Mouse (Mus musculus) retina, postnatal 7 days (tissue): Measurements from ENCODE around the gene Atg4b.
"Not testable (repeated sequence)": the region's sequence is repeated elsewhere in the genome, so short reads cannot be mapped to it uniquely, and the experiment has no call there.

Experiments
- DNase-seq: peaks from one replicate; pipeline ENCODE4 v3.0.0-alpha.2; 2012; ENCODE audit warnings: low read depth, low spot score

The Atg4b gene

DNA sequence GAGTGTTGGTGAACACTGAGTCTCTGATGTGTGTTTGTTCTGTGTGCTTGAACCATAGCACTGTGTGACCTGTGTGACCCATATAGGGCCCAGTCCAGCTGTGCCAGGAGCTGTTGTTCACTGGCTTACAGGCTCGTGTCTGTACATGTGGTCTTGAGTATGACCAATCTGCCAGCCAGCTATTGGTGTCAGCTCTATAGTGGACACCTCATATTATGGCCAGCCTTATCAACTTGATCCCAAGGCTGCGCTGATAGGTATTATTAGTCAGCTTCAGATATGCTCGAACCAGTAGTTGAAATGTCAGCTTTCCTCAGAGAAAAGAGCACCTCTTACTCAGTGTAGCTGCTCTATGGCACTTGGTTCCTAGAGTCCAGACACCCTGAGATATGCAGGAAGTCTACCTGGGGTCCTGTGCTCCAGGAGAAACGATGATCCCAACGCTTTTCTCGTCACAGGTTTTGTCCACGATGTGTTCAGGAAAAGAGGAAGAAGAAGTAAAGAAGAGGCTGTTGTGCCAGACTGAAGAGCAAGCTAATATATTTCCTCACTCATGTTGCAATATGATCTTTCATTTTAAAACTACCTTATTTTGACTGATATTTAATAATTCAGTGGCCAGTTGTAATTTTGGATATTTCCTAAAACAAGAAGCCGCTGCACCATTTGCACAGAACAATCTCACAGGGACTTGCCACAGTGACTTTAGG, 66.7 kb downstream of the Atg4b start:
- DNase-seq, result no peak

DNA sequence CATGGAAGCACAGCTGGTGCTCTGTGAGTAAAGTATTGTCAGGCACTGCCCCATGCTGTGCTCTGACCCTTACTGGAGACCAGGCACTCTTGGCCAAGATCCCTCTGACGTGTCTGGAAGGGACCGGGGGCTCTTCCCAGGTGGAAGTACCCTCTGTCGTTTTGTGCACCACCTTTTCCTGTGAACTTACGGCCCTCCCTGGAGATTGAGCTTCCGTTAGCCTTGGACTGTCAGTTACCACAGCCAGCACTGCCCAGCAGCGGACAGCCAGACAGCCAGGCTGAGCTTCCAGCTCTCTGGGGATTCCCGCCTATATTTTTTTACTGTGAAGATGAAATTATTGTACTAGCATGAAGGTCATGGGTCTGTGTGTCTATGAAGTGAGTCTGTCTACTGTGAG, 67.4 kb downstream of the Atg4b start:
- DNase-seq, result no peak

DNA sequence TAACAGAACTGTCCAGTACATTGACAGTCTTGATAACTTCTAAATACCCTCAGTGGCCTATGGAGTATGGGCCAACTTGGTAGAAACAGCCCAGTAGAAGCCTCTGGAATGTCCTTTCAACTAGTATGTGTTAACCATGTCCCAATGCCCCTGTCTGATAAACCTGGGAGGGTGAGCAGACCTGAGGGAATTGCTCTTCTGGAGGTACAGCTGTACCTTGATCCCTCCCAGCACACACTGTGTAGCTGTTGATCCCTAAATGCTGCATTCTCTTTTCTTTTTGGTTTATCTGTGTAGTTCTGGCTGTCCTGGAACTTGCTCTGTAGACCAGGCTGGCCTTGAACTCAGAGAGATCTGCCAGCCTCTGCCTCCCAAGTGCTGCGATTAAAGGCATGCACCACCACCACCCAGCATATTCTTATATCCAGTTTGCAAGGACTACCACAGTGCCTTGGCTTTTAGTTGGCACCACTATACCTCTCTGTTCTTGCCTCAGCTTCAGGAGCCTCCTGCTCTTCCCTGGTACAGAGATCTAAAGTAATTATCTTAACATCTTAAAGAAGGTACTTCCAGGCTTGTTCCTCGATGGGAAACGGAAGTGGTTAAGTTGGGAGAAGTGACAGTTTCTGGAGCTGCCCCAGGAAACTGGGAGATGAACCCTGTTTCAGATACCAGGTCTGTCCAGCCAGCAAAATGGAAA, 72.6 kb downstream of the Atg4b start:
- DNase-seq, result no peak

DNA sequence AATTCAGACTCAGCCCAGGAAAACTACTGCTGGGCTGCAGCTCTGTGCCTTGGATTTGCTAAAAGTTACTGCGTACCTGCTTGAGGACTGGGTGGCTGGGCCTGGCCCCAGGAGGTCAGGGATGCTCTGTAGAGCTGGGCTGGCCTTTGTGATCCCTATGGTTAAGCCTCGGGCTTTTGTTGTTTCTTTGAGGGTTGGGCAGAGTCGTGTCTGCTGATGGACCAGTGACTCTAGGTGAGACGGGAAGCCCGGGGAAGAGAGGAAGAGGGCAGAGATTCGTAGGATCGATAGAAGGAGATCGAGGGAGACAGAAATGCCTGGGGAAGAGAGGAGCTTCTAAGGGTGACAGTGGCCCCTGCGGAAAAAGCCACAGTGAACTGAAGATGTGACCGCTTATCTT, 73.3 kb downstream of the Atg4b start, which contains the start of gene D2hgdh:
Gene D2hgdh, plus strand, starts transcription at position 301 of the 400 bp plus-strand sequence.
- no peak for DNase-seq

DNA sequence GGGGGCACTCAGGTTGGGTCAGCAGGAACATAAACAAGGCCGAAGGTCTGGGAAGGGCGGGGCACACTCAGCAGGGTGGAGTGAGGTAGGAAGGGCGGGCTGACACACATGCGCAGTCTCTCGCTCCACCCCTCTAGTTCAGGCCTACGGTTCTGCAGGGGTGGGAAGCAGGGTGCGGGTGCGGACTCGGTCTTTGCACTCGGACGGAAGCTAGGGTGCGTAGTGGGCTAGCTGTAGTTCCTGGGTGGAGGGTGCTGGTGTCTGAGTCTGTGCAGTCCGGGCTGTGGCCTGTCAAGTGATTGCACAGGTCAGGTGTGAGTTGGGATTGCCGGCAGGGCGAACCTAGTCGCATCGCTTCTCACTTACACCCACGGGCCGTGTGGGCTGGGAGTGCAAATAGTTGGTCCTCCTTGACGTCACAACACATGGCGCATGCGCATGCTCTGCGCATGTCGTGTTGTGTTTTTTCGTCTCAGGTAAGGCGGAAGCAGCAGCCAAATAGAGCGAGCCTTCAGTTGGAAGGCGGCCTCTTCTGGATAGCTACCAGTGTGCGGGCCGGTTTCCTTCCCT, 73.9 kb downstream of the Atg4b start:
- peak; percentile 90 for DNase-seq

DNA sequence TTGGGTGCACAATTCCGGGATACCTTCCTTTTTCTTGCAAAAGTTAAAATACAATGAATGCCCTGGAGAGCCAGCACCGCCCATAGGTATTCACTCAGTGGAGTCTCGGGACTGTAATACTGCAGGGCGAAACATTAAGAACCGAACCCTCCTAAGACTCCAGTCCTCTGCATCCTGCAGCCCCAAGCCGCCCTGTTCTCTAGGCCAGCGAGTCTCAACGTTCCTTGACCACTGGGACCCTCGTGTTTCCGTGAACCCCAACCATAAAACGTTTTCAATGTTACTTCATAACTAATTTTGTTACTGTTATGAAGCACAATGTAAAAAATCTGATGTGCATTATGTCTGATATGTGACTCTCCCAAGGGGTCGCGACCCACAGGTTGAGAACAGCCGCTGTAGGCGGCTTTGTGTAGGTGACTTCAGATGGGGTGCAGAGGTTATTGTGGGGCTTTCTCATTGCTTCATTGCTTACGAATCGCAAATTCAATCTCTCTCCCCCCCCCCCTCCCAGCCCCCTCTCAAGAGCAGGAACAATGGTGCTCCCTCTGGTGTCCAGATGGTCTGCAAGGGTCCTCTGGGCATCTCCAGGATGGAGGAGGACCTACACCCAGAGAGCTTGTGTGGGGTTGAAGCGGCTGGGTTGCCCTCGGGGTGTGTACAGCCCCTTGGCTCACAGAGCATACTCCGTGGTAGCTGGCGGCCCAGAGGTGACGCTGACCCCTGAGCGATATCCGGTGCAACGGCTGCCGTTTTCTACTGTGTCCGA, 74.7 kb downstream of the Atg4b start:
- no peak for DNase-seq

DNA sequence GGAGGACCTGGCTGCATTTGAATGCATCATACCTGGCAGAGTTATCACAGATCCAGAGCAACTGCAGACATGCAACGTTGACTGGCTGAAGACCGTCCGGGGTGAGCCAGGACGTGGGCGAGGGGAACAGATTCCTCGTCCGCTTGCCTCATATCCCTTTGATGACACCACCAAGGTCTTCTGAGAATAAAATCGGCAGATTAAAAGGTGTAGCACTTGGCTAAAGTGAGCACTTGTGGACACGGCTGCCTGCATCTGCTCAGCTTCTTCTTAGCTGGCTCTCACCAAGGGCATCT, 75.2 kb downstream of the Atg4b start:
- DNase-seq, result no peak

DNA sequence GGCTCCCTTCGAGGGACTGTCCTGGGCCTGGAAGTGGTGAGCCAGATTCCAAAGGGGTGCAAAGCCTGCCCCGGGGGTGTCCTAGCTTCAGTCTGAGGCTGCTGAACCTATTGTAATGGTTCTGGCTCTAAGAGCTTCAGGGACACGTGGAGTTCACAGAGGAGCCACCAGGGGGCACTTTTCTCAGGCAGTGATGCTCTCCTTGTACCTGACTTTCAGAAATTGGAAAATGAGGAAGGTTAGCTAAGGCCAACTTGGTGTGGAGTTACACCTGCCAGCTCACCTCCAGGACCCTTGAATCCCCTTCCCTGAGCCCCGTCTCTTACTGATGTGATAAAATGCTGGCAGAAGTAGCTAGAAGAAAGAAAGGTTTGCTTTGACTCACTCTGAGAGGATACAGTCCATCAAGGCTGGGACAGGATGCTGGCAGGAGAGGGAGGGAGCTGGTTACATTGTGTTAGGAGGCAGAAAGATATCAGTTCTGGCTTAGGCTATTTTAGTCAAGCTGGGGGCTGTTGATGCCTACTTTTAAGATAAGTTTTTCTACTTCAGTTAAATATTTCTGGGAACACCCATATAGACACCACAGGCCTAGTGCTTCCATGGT, 81.6 kb downstream of the Atg4b start:
- DNase-seq, result not testable (repeated sequence)

DNA sequence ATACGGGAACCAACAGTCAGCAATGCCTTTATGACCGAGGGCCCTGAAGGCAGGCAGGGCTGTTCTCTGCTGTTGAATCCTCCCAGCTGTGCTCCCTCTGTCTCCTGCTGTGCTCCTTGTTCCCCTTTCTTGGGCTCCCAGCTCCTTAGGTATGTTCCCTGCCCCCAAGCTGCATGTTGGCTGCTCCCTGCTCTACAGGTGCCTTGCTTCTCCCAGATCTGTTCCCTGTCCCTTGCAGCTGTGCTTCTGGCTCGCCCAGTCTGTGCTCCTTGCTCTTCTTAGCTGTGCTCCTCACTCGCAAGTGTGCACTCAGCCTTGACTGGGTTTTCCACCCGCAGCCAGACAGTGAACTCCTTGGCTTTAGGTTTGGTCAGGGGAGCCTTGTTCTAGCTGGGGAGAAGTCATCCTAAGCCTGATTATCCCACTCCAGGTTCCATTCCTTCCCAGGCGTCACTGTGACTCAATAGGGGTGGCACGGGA, 83.4 kb downstream of the Atg4b start:
- DNase-seq, result no peak

DNA sequence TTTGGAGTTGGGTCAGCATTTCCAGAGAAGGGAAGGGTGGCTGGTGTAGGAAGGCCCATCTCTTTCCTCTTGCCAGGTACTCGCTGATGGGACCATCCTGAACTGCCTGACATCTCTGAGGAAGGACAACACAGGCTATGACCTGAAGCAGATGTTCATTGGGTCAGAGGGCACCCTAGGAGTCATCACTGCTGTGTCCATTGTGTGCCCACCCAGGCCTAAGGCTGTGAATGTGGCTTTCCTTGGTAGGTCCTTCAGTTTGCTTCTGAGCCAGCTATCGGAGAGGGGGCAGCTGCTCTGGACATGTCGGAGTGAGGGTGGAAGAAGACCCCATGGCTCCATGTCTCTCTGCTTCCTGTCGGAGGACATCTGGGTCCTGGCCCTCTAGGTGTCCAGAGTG, 83.9 kb downstream of the Atg4b start:
- no peak for DNase-seq

DNA sequence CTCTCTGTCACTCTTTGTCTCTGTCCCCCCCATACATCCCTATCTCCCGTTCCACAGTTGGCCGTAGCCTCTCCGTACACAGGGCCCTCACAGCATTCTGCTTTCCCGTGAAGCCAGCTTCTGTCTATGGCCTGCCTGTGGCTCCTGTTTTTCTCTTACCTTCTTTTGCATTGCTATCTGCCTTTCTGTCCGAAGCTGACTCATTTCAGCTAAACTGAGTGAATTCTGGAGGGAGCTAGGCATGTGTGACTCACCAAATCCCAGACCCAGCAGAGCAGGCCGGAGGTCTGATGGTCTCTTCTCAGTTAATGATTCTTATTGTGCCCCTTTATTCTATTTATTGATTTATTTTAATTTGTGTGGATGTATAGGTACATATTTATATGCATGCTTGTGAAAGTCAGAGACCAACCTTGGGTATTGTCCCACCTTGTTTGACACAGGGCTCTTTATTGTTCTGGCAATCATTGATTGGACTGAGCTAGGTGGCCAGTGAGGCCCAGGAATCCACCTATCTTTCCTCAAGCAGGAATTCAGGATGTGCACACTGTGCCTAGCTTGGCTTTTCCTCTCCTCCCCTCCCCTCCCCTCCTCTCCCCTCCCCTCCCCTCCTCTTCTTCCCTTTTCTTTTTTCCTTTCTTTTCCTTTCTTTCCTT, 84.7 kb downstream of the Atg4b start:
- DNase-seq, result no peak

DNA sequence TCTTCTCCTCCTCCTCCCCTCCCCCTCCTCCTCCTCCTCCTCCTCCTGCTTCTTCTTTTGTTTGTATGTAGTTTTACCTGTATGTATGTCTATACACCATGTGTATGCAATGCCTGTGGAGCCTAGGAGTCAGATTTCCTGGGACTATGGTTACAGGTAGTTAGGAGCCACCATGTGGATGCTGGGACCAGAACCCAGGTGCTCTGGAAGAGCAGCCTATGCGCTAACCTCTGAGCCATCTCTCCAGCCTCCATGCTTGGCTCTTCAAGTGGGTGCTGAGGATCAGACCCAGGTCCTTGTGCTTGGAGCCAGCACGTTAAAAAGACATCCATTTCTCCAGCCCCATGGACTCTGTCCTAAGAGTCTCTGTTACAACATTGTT, 85.2 kb downstream of the Atg4b start:
- DNase-seq, result no peak

DNA sequence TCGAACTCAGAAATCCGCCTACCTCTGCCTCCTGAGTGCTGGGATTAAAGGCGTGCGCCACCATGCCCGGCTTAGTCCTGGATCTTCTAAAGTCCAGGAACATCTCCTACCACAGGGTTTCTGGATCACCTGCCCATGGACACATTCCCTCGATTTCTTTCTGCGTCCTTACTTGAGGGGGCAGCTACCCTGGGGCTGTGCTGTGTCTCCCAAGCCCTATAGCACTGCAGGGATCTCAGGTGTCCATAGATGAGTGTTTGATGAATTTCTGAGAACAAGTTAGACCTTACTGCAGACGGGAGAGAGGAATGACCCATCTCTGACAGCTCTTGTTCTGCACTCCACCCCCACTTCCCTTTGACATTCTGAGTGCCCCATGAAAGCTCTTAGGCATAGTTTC, 86.0 kb downstream of the Atg4b start:
- DNase-seq, result no peak

DNA sequence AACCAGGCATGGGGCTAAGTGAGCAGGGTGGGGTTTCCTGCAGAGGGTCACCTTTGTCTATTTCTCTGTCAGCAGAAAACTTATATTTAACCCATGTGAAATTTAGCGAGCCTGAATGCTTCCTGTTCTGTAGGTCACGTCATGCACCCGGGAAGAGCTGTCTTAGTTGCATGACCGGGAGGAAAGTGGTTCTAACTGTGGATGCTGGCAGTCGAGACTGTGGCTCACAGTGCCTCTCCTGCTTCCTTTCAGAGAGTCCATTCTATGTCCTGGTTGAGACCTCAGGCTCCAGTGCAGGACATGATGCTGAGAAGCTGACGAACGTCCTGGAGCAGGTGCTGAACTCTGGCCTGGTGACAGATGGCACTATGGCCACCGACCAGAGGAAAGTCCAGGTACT, 87.3 kb downstream of the Atg4b start:
- DNase-seq, result not testable (repeated sequence)
